Mouse (Mus musculus) heart, adult 2 months (tissue): ENCODE results near the gene Gm20479. TPM values are rescaled to one million over a fixed set of nuclear protein-coding genes. Genes with fewer than 3 reads are reported as not detected.

Experiments used
- DNase-seq, 2 experiments: peaks; one replicate each; pipeline ENCODE4 v3.0.0; 2021
- H3K27ac ChIP-seq: fragments of 200-600 bp; 2 replicates; pipeline ENCODE4 v1.8.1; 2022
- H3K27me3 ChIP-seq: fragments of 200-500 bp; 2 replicates; pipeline ENCODE4 v1.6.1; 2012; ENCODE audit warnings: mild to moderate bottlenecking, low read length, inconsistent platforms, mixed read lengths; ENCODE audit not compliant: control insufficient read depth, insufficient read depth
- H3K36me3 ChIP-seq: fragments of 200-500 bp; 2 replicates; pipeline ENCODE4 v1.6.1; 2012; ENCODE audit warnings: low read length, inconsistent platforms; ENCODE audit not compliant: control insufficient read depth, insufficient read depth
- H3K4me1 ChIP-seq: fragments of 200-500 bp; 2 replicates; pipeline ENCODE4 v1.6.1; 2011; ENCODE audit warnings: low read length; ENCODE audit not compliant: control insufficient read depth, insufficient read depth
- H3K4me3 ChIP-seq: fragments of 200-600 bp; 2 replicates; pipeline ENCODE4 v1.8.1; 2022
- H3K79me2 ChIP-seq: fragments of 200-500 bp; replicated peaks from 2 replicates; pipeline ENCODE4 v1.6.1; 2012; ENCODE audit warnings: mild to moderate bottlenecking, inconsistent platforms, low read length, moderate library complexity, mixed read lengths; ENCODE audit not compliant: control insufficient read depth, insufficient read depth
- H3K9ac ChIP-seq: fragments of 200-500 bp; 2 replicates; pipeline ENCODE4 v1.6.1; 2012; ENCODE audit warnings: low read depth, mild to moderate bottlenecking, control low read depth, inconsistent platforms, low read length, mixed read lengths
- CTCF ChIP-seq: fragments of 200-600 bp; IDR thresholded peaks from 2 replicates; pipeline ENCODE4 v1.8.1; 2022; ENCODE audit warnings: antibody characterized with exemption, mild to moderate bottlenecking, moderate library complexity
- EP300 ChIP-seq: fragments of 200-500 bp; IDR thresholded peaks from 2 replicates; pipeline ENCODE4 v1.6.1; 2011; ENCODE audit warnings: low read depth, low read length, control low read depth; ENCODE audit not compliant: insufficient read depth
- POLR2A ChIP-seq: fragments of 200-500 bp; IDR thresholded peaks from 2 replicates; pipeline ENCODE4 v1.6.1; 2011; ENCODE audit warnings: mild to moderate bottlenecking, low read depth, low read length, control low read depth; ENCODE audit not compliant: insufficient read depth
- WGBS: fragments of 180-500 bp; shearing (Covaris S2); methylation state at CpG from one replicate; pipeline ENCODE4 v1.1.7; 2018; 5-methylcytosine and 5-hydroxymethylcytosine counted together
- intact Hi-C: fragments of 180-260 bp; cut with DNase I; formaldehyde crosslinking; loops from one replicate; pipeline ENCODE4 v1.15.1; 2025
- long read RNA-seq: library from polyadenylated mRNA; stranded (forward); transcript quantifications from one replicate; pipeline ENCODE4 v2.0.0, GENCODE M21; 2021
- polyA plus RNA-seq: library from polyadenylated mRNA; depleted of rRNA; stranded (reverse); fragments of >200 nt; gene quantifications from 2 replicates; pipeline ENCODE4 v1.2.3, GENCODE M21; 2012; rRNA removed
- total RNA-seq, 2 experiments: library from RNA; stranded (reverse); gene quantifications; 2 replicates each; pipeline ENCODE4 v1.2.3; 2021

Gene Gm20479
- under 1 TPM in 1 of 2 experiments, not detected in 1; 0.52 TPM for total RNA-seq
- not detected in 2 replicates for polyA plus RNA-seq
- long read RNA-seq: 0 reads

DNA sequence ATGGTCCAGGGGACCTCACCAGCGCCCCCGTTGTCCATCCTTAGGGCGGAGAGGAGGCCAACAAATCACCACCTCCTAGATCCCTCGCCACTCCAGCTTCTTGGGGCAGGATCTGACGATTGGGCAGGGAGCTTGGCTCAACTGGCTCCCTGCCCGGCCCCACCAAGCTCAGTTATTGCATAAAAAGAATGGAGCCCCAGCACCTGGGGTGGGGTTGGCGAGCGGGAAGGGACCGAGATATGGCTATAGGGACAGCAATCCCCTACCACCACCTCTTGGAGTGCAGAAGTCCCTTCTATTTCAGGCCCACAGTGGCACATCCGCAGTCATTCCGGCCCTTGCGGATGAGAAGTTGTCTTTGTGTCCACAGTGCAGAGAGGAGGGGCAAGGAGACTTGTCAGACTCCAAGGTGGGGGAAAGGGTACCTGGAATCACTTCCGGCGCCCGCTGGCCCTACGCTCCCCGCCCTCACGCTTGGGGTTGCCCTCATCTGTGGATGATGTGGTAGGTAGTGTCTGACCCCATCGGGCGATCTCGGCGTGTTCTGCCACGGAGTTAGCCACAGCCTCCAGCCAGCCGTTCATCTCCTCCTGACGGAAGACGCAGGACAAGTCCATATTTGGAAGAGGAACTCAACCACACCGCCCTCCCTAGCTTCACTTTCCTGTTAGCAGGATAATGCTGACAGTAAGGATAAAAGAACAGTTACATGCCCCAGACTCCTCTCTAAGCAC lies at the start of gene Gm20479:
Gm20479 (minus strand) TSS at position 559 of the 734 bp plus-strand sequence.
- intact Hi-C loops: loop anchor here (5.0 to 10.0 kb wide), 2 partner anchors 90 to 318 kb away; partner anchors contain the start of genes Blvrb, Map3k10 and Sptbn4
- H3K36me3 ChIP-seq: no peaks in the 10 kb centered on the region
- WGBS: 4% methylated on average over 27 of the region's 27 CpGs
- H3K9ac ChIP-seq: peak within 1 kb of the TSS; percentile 27
- H3K79me2 ChIP-seq: no peaks in the 10 kb centered on the region
- peaks cover 5% of the 10 kb centered on the region for H3K4me1 ChIP-seq
- H3K27me3 ChIP-seq: no peaks in the 10 kb centered on the region
- peak; percentile 48; the same call in 1 of the 2 replicates for TF ChIP-seq POLR2A
- no peak for TF ChIP-seq CTCF
- TF ChIP-seq EP300: no peak
- peak; percentile 46 to 54 for DNase-seq
- H3K4me3 ChIP-seq: peak within 1 kb of the TSS; percentile 73
- peak within 1 kb of the TSS; percentile 56 for H3K27ac ChIP-seq

DNA sequence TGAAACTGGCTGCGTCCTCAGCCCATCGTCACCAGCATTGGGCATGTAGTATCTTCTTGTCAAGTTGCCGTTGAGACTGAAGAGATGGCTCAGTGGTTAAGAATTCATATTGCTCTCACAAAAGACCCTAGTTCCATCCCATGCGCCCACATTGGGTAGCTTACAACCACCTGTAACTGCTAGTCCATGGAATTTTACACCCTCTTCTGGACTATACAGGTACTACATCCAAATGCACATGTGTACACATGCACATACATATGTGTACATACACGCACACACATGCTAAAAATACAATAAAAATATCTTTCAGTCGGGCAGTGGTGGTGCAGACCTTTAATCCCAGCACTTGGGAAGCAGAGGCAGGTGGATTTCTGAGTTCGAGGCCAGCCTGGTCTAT lies 49.3 kb upstream of the Gm20479 start:
- Histone ChIP-seq H3K9ac (no peak overlapping the region), H3K27me3 (peaks cover 9% of the 10 kb centered on the region; the same call in 1 of the 2 replicates), H3K27ac (no peak overlapping the region), H3K4me1 (no peaks in the 10 kb centered on the region), H3K4me3 (no peak overlapping the region), H3K36me3 (no peaks in the 10 kb centered on the region), H3K79me2 (no peaks in the 10 kb centered on the region)
- no peak for TF ChIP-seq POLR2A
- TF ChIP-seq CTCF: peak; percentile 37
- DNase-seq: no peak
- 81% methylated on average over 7 of the region's 7 CpGs for WGBS
- intact Hi-C loops: loop anchor here (5.0 kb wide), 2 partner anchors 41 to 121 kb away; partner anchors contain the start of genes Blvrb and Sptbn4

DNA sequence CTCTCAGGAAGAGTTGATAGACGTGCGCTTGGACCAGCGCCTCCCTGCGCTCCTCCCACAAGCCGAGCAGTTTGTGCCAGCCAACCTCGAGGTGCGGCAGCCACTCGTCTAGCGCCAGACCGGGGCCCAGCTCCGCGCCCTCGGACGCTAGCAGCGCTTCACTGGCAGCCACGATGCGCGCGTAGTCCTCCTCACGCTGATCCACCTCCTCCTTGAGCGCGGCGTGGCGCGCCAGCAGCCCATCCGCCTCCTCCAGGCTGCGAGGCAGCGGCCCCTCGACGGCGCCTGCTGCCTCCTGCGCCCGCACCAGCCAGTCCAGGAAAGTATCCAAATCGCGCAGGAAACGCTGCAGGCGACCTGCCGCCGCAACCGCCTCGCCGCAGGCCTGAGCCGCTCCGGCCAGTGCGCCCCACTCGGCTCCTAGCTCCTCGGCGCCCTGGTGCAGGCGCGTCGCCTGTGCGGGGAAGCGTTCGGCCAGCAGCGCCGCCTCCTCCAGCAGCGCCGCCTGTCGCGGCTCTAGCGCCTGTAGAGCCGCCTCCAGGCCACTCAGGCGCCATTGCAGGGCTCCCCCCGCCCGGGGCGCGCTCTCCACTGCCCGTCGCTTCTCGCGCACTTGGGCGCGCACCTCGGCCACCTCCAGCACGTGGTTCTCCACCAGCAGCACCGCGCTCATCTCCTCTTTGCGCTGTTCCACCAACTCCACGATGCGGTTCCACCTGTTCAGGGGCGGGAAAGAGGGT lies 47.2 kb upstream of the Gm20479 start:
- Histone ChIP-seq H3K79me2 (no peaks in the 10 kb centered on the region), H3K27me3 (peaks cover 9% of the 10 kb centered on the region; the same call in 1 of the 2 replicates), H3K36me3 (no peaks in the 10 kb centered on the region), H3K27ac (no peak overlapping the region), H3K9ac (no peak overlapping the region), H3K4me1 (no peaks in the 10 kb centered on the region), H3K4me3 (no peak overlapping the region)
- peak in 1 of 2 experiments; percentile 3 for DNase-seq
- WGBS: 6% methylated on average over 81 of the region's 81 CpGs
- intact Hi-C loops: no loop called here
- TF ChIP-seq POLR2A: no peak
- TF ChIP-seq CTCF: no peak
- TF ChIP-seq EP300: no peak

GRCm38 (mm10) chr7:27402675-27403074 lies 45.5 kb upstream of the Gm20479 start:
- no peak overlapping the region for H3K9ac ChIP-seq
- H3K79me2 ChIP-seq: no peaks in the 10 kb centered on the region
- TF ChIP-seq POLR2A (no peak), CTCF (peak; percentile 75)
- no peak overlapping the region for H3K27ac ChIP-seq
- H3K4me3 ChIP-seq: no peak overlapping the region
- 10% methylated on average over 16 of the region's 16 CpGs for WGBS
- H3K27me3 ChIP-seq: peaks cover 9% of the 10 kb centered on the region; the same call in 1 of the 2 replicates
- peak; percentile 32 to 66 for DNase-seq
- intact Hi-C loops: no loop called here
- no peaks in the 10 kb centered on the region for H3K4me1 ChIP-seq
- H3K36me3 ChIP-seq: no peaks in the 10 kb centered on the region

DNA sequence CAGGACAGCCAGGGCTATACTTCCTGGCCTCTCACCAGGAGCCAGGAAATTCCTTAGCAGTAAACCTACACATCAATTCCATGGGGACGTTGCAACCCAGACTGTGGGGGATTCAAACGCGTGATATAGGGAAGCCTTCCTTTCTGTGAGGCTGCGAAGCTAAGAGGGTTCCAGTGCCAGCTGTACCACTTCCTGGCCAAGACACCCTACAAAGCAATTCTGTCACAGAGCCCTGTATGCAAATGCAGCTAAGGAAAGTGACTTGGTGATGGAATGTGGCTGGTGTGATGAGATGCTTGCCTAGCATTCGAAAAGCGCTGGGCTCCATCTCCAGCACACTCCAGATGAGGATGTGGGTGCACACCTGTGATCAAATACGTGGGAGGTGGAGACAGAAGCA lies 43.3 kb upstream of the Gm20479 start:
- Histone ChIP-seq H3K36me3 (no peaks in the 10 kb centered on the region), H3K27me3 (peaks cover 16% of the 10 kb centered on the region), H3K4me1 (no peaks in the 10 kb centered on the region), H3K9ac (no peak overlapping the region), H3K27ac (no peak overlapping the region), H3K79me2 (no peaks in the 10 kb centered on the region), H3K4me3 (no peak overlapping the region)
- WGBS: 59% methylated on average over 7 of the region's 7 CpGs
- intact Hi-C loops: no loop called here
- no peak for DNase-seq
- TF ChIP-seq POLR2A (no peak), CTCF (no peak), EP300 (no peak)
